Mouse (Mus musculus) adrenal gland, postnatal 14 days (tissue): Measurements from ENCODE around the gene Plekhg6. TPM values are rescaled to one million over a fixed set of nuclear protein-coding genes. Genes with fewer than 3 reads are reported as not detected.

ENCODE experiments used
- DNase-seq: peaks from one replicate; pipeline ENCODE4 v3.0.0; 2021; ENCODE audit warnings: mixed read lengths
- total RNA-seq: library from RNA; stranded (reverse); gene quantifications from 2 replicates; pipeline ENCODE4 v1.2.3, GENCODE M21; 2021

Plekhg6 gene
- total RNA-seq, 1 experiment from 2014 or later: 0.52 TPM

DNA sequence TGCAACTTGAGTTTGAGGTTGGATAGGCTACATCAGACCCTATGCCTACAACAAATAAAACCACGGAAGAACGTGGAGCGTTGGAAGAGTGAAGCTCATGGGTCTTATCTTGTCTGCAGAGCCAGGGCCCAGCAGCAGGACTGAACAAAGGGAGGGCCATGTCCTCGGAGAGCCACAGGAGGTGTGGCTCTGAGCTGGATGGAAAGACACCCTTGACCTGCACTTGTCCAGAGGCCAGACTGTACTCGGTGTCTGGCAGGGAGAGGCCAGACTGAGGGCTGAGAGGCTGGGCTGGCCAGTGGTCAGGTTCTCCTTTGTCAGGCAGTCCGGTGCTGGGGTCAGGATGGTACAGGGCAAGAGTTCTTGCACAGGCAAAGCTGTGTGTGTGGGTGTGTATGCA lies 55.3 kb downstream of the Plekhg6 start:
- peak; percentile 61 for DNase-seq

DNA sequence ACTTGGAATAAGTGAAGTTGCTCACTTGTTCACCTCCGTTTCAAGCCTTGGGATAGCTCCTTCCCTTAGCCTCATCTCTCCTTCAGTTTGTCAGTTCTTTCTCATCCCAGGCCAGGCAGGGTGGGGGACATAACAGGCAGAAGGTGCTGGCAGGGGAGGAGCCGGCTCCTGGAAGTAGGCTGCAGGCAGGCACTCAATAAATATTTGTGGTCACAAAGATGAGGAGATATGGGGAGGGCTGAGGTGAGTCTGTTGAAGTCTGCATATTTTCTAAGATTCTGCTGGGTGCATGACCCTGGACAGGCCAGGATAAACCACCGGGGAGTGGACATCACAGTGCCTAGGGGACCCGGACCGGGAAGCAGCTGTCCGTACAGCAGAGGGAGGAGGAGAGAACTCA lies 57.0 kb downstream of the Plekhg6 start:
- DNase-seq: no peak

DNA sequence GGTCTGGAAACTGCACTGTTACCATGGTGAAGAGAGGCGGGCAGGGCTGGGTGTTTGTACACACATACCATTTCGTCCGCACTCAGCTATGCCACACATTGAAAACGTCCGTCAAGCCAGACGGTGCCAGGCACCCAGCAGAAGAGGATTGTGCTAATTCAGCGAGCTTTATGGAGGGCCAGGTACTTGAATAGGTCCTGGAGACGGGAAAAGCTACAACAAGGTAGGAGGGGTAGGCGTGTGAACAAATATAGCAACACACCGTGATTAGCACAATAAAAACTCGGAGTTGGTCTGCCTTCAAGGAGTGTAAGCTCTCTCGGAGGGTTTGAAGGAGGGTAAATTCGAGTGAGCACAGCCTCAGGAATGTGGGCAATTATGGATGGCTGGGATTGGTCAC lies 57.8 kb downstream of the Plekhg6 start:
- no peak for DNase-seq

DNA sequence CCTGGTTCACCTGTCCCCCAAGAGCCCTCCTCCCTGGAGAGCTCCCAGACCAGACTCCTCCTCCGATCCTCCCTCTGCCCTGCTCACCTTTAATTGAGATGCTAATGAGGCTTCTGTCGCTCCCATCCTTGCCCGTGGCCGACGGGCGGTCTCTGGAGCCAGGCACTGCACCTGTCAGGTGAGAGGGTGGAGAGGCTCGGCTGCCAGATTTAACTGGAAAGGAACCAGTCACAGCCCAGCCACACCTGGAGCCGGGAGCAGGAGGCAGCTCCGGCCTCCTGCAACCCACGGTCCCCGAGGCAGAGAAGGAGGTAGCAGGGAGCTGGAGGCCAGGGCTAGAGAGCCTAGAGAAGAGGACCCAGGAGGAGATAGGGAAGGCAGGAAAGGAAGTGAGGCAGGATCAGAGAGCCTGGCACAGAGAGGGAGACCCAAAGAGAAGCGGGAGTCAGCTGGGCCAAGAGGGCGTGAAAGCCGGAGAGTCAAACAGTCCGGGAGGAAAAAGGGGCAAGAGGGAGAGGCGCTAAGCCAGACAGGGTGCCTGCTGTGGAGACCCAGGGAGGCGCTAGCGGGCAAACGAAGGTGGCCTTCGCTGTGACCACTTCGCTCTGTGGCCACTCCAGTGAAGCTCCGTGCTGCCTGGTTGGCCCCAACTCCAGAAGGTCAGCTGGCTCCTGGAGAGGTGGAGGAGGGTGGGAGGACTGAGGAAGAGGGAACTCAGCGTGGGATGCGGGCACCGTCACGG lies 59.3 kb downstream of the Plekhg6 start:
- no peak for DNase-seq

DNA sequence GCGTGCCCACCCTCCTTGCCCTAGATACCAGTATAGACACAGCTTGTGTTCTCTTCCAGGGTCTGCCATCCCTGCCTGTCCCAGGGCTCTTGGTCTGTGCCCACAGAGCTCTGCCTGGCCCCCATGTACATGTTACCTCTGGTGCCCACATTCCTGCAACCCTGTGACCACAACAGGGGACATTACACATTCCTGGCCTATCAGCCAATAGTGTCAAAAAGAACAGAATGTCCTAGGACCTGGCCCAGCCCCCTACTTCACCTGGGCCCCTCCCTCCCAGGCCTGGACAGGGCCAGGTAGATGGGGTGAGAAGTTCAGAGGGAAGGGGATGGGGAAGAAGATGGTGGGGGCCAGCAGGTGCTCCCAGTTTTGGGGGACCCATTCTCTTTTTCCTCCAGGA lies 60.3 kb downstream of the Plekhg6 start, which contains the start of gene Scnn1a:
Scnn1a (plus strand) TSS at position 337 of the 400 bp plus-strand sequence.
- DNase-seq: no peak

DNA sequence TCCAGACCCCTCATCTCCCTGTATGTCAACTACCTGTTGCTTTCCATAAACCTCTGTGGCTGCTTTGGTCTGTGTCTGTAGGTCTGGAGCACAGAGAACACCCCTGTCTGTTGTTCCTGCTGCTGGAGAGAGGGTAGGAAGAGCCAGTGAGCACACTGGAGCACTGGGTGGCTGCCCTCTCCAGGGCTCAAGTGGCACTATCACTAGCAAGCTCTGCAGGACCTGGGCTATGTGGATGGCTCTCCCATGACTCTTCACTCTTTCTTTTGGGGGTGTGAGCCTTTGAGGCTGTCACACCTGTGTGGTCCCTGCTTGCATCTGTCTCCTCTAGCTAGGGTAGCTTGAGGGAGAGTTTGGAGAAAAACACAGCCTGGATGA lies 60.7 kb downstream of the Plekhg6 start:
- DNase-seq: no peak

DNA sequence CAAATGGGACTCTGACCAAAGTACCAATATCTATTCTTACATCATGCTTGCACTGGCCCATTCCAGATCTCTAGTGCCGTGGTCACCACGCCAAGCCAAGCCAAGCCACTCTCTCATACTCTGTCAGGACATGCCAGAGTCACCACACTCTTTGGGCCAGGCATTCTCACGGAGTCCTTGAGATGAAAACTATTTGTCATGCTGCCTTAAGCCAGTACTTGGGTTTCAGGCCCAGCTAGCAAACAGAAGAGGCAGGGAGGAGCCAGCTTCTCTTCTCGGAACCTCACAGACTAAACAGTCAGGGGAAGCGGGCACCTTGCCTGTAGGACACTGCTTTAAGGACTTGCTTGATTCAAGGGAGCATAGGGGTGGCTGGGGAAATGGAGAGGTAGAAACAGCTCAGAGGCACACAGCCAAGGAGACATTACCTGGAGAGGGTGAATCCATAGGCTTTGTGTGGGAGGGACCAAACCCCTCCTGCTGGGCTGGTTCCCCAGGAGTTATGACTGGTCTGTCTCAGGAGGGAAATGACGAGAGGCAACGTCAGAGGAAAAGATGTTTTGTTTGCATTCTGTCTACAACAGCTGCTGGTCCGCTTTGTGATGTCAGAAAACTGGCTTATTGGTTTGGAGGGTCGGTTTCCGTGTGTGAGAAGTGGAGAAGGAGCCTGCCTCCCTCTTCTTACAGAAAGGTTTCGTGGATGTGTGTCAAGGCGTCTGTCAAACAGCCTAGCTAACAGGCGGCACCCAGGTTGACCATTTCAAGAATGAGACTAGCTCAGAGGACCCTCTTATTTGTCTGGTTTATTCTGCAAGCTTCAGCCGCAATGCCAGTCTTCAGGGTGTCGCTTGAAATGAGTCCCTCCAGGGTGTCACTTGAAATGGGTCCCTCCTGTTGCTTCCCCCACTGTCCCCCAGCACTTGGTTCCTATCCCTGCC lies 61.3 kb downstream of the Plekhg6 start:
- DNase-seq: peak; percentile 81

DNA sequence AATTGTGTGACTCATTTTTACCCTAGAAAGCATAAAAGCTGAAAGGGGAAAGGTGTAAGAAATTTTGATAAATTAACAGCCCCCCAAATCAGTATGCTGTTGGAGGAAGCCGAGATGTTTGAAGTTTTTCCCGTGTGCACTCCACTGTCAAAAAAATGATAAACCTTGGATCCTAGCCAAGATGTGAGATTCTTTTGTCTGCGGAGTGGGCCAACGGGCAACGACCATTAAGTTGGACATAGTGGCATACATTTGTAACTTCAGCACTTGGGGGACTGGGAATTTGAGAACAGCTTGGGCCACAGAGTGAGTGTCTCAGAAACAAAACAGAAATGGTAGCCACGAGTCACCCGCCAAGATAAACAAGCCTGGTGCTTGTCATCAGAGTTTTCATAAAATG lies 63.5 kb downstream of the Plekhg6 start:
- DNase-seq: no peak

DNA sequence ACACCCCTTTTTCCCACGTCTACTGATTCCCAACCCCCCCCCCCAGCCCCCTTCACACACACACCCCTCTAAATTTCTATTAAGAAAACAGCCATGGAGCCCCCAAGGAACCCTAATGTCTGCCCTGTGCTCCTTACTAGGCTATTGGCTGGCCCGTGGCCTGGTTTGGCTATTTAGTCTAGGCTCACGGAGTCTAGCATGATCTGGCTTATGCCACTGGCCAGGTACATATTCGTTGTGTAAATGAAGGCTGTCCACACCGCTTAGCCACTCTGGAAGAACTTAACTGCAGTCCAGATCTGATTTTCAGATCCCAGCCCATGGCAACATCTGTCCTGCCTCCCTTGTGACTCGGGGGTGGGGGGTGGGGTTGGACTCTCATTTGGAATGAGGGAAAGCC lies 65.8 kb downstream of the Plekhg6 start:
- no peak for DNase-seq

DNA sequence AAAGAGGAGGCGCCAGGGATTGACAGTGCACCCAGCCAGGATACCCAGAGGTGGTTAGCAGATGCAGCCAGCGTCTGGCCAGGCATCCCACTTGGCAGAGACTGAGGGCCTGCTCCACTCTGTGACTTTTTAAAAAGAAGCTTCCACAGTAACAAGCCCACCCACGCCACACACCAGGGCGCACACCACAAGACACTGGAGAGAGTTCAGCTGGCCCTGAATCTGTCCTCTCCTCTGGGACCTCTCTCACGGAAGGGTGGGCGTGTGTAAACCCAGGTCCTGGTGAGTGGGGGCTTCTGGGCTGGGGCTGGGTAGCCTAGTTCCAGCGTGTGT lies 66.4 kb downstream of the Plekhg6 start:
- no peak for DNase-seq

DNA sequence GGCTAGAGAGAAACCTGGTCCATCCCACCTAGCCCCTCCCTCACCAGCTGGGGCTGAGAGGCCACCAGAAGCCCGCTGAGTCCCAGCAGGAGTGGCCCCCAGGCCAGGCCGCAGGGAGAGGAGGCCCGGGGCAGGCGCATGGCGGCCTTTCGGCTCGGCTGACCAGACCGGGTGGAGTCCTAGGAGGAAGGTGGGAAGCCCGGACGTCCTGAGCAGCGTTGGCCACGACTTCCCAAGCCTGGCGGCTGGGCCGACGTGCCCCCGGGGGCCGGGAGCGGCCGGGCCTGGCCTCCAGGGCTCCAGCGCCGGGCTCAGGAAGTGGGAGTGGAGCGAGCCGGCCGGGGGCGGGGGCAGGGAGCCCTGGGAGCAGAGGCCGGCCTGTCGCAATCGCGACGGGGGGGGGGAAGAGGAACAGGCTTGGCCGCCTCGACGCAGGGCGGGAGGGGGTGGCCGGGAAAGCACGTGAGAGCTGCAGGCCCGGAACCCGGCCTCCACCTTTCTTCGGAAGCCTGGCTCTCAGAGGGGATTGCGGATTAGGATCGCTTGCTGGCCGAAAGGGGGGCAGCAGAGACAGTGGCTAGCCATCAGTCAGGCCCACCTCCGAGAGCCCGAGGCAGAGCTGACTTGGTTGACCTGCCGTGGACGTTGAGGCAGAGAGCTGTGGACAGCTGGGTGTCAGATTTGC lies 66.9 kb downstream of the Plekhg6 start, which contains the start of gene Ltbr:
Ltbr (minus strand) TSS at position 340 of the 685 bp plus-strand sequence.
- DNase-seq: peak; percentile 96

Other genes starting within 250 kb of the Plekhg6 start
- gene Nop2, start 248.9 kb downstream of the Plekhg6 start, total RNA-seq: 47.0 and 53.7 TPM in 2 replicates
- gene Iffo1, start 235.6 kb downstream of the Plekhg6 start, total RNA-seq: 18.6 and 25.0 TPM in 2 replicates
- gene Gapdh, start 214.3 kb downstream of the Plekhg6 start, total RNA-seq: 1,705 and 1,924 TPM in 2 replicates
- gene Ncapd2, start 189.1 kb downstream of the Plekhg6 start, total RNA-seq: 43.2 and 45.2 TPM in 2 replicates
- gene Mrpl51, start 189.0 kb downstream of the Plekhg6 start, total RNA-seq: 222 and 232 TPM in 2 replicates
- gene Vamp1, start 165.2 kb downstream of the Plekhg6 start, total RNA-seq: 31.8 and 42.6 TPM in 2 replicates
- 12.6 and 14.0 TPM in 2 replicates for gene Tapbpl, start 148.9 kb downstream of the Plekhg6 start, total RNA-seq
- 0.93 and 6.9 TPM in 2 replicates for gene Cd27, start 143.8 kb downstream of the Plekhg6 start, total RNA-seq
- not detected in 2 replicates for gene Tuba3a, start 94.8 kb downstream of the Plekhg6 start, total RNA-seq
- gene Ltbr, start 66.9 kb downstream of the Plekhg6 start, total RNA-seq: 68.7 and 70.0 TPM in 2 replicates
- gene Scnn1a, start 60.1 kb downstream of the Plekhg6 start, total RNA-seq: 1.0 and 1.9 TPM in 2 replicates
- 210 and 220 TPM in 2 replicates for gene Tnfrsf1a, start 31.4 kb downstream of the Plekhg6 start, total RNA-seq
- 135 and 148 TPM in 2 replicates for gene Cd9, start 114.0 kb upstream of the Plekhg6 start, total RNA-seq
- 18.5 and 30.6 TPM in 2 replicates for gene Vwf, start 166.0 kb upstream of the Plekhg6 start, total RNA-seq